Mouse (Mus musculus) neural tube, embryonic 14.5 days (tissue): Measurements from ENCODE around the gene Ccdc50. TPM values are rescaled to one million over a fixed set of nuclear protein-coding genes. Genes with fewer than 3 reads are reported as not detected.

Source experiments
- ATAC-seq: fragments of 200-750 bp; cut with Nextera tagmentation; 2 replicates; pipeline ENCODE4 v1.8.0; 2017; ENCODE audit warnings: low read depth, mild to moderate bottlenecking, moderate TSS enrichment, moderate library complexity
- H3K27ac ChIP-seq: fragments of 300-500 bp; sonication (generic); 2 replicates; pipeline ENCODE4 v1.5.1; 2014; ENCODE audit warnings: low read depth, mild to moderate bottlenecking, control low read depth, low read length, moderate library complexity, mixed read lengths
- H3K27me3 ChIP-seq: fragments of 300-500 bp; sonication (generic); 2 replicates; pipeline ENCODE4 v1.6.1; 2014; ENCODE audit warnings: low read length; ENCODE audit not compliant: control insufficient read depth, insufficient read depth
- H3K36me3 ChIP-seq: fragments of 300-500 bp; sonication (generic); 2 replicates; pipeline ENCODE4 v1.6.1; 2014; ENCODE audit warnings: low read length, mixed read lengths; ENCODE audit not compliant: control insufficient read depth, insufficient read depth
- H3K4me1 ChIP-seq: fragments of 300-500 bp; sonication (generic); 2 replicates; pipeline ENCODE4 v1.6.1; 2014; ENCODE audit warnings: low read length; ENCODE audit not compliant: control insufficient read depth, insufficient read depth
- H3K4me2 ChIP-seq: fragments of 300-500 bp; sonication (generic); 2 replicates; pipeline ENCODE4 v1.6.1; 2014; ENCODE audit warnings: mild to moderate bottlenecking, low read depth, low read length, control low read depth
- H3K4me3 ChIP-seq: fragments of 300-500 bp; sonication (generic); 2 replicates; pipeline ENCODE4 v1.5.1; 2014; ENCODE audit warnings: low read depth, low read length, control low read depth, mixed read lengths
- H3K9ac ChIP-seq: fragments of 300-500 bp; sonication (generic); replicated peaks from 2 replicates; pipeline ENCODE4 v1.6.1; 2014; ENCODE audit warnings: low read depth, mild to moderate bottlenecking, control low read depth, low read length, mixed read lengths
- H3K9me3 ChIP-seq: fragments of 300-500 bp; sonication (generic); 2 replicates; pipeline ENCODE4 v1.6.1; 2016; ENCODE audit warnings: low read length; ENCODE audit not compliant: control insufficient read depth
- WGBS: fragments of 180-500 bp; shearing (Covaris S2); extraction: QIAGEN DNeasy Blood & Tissue Kit; methylation state at CpG from one replicate; pipeline ENCODE4 v1.1.7; 2014; 5-methylcytosine and 5-hydroxymethylcytosine counted together
- polyA plus RNA-seq: library from polyadenylated mRNA; unstranded; fragments of >200 nt; fragmentation: Nextera tagmentation; extraction: Ambion mirVana; gene quantifications from 2 replicates; pipeline ENCODE4 v1.2.1, GENCODE M21; 2014

Gene Ccdc50
- polyA plus RNA-seq, 1 experiment from 2014 or later = 79.6 TPM

DNA sequence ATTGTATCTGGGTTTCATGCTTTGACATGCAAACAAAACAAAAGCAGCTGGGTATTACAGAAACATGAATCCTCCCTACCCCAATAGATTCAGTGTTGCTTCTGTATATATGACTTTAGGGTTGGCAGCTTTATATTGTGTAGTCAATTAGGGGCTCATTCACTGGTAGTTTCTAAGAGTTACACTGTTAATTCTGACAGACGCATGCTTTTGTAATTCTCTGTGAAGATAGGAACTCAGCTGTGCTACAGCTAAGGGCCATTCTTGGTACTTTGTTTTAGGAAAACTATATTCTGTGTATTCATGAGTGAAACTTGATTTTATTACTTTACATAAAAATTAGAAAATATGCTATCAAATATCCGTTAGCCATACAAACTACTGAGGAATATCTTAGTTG, 65.2 kb downstream of the Ccdc50 start:
- no peak overlapping the region for H3K27ac ChIP-seq
- ATAC-seq = no peak
- H3K27me3 ChIP-seq = no peaks in the 10 kb centered on the region
- no peak overlapping the region for H3K9ac ChIP-seq
- WGBS = 59% methylated on average over 2 of the region's 2 CpGs
- H3K4me2 ChIP-seq = no peak overlapping the region
- no peak overlapping the region for H3K4me3 ChIP-seq
- no peaks in the 10 kb centered on the region for H3K9me3 ChIP-seq
- no peaks in the 10 kb centered on the region for H3K4me1 ChIP-seq
- 0 out of 2 replicates have a peak, but pooled peaks cover 3% of the 10 kb centered on the region for H3K36me3 ChIP-seq

DNA sequence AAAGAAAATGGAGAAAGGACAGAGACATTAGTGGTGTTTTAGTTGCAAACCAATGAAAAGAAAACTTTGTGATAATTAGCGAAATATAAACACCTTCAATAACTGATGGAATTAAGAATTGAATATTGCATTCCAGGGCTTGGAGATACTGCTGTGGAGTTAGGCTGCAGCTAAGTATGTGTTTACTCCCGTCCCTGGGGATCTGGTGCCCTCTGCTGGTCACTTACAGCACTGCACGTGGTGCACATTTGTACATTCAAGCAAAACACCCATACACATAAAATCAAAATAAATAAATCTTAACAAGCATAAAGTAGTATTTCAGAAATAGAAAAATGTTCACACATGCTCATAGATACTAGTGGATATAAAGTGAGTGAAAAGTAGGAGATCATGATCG, 68.6 kb downstream of the Ccdc50 start:
- Histone ChIP-seq H3K4me1 (no peaks in the 10 kb centered on the region), H3K4me2 (no peak overlapping the region), H3K9me3 (no peaks in the 10 kb centered on the region), H3K9ac (no peak overlapping the region), H3K4me3 (no peak overlapping the region), H3K36me3 (no peaks in the 10 kb centered on the region), H3K27ac (no peak overlapping the region), H3K27me3 (no peaks in the 10 kb centered on the region)
- peak; percentile 84; the same call in 1 of the 2 replicates for ATAC-seq
- 19% methylated on average over 4 of the region's 4 CpGs for WGBS

GRCm38 (mm10) chr16:27468731-27469130, 80.1 kb downstream of the Ccdc50 start:
- H3K36me3 ChIP-seq = no peaks in the 10 kb centered on the region
- H3K4me2 ChIP-seq = no peak overlapping the region
- H3K27ac ChIP-seq = no peak overlapping the region
- 28% methylated on average over 5 of the region's 5 CpGs for WGBS
- no peaks in the 10 kb centered on the region for H3K4me1 ChIP-seq
- H3K4me3 ChIP-seq = no peak overlapping the region
- peak; percentile 76 for ATAC-seq
- H3K9ac ChIP-seq = no peak overlapping the region
- no peaks in the 10 kb centered on the region for H3K9me3 ChIP-seq
- no peaks in the 10 kb centered on the region for H3K27me3 ChIP-seq

DNA sequence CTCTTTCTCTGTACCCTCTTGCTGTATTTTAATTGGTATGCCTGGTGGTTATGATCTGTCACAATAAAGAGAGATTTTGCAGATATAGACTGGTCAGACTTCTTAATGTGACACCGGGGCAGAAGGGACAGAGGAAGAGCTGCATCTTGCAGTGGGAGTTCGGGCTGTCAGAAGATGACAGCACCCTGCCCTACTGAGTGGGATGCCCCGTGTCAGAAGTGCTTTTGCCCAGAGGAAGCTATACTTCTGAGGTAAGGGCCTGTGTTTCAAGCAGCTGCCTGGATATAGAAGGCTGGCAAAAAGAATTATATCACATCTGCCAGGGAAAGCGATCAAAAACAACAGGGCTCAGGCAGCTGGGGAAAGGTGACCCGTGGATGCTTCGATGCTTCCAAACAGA, 82.7 kb downstream of the Ccdc50 start:
- Histone ChIP-seq H3K4me2 (no peak overlapping the region), H3K9me3 (no peaks in the 10 kb centered on the region), H3K36me3 (no peaks in the 10 kb centered on the region), H3K4me3 (no peak overlapping the region), H3K27me3 (no peaks in the 10 kb centered on the region), H3K4me1 (no peaks in the 10 kb centered on the region), H3K27ac (no peak overlapping the region), H3K9ac (no peak overlapping the region)
- ATAC-seq = no peak
- 80% methylated on average over 6 of the region's 6 CpGs for WGBS

DNA sequence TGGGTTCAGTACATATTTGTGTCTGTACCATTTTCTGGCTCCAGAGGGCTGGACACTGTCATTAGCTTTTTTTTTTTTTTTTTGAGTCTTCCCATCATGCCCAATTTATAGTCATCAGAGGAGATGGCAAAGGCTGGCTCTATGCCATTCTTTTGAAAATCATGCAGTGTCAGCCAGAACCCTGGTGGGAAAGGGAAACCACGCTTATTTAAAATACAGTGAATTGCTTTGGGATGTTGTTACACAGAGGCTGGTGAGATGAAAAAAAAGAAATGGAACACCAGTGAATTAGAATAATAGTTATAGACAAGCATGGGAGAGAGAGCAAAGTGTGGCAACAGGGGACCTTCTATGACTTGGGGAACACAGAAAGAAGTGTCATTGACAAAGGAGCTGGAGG, 95.2 kb downstream of the Ccdc50 start:
- no peak for ATAC-seq
- H3K27ac ChIP-seq = no peak overlapping the region
- H3K9ac ChIP-seq = no peak overlapping the region
- no peaks in the 10 kb centered on the region for H3K9me3 ChIP-seq
- no peaks in the 10 kb centered on the region for H3K27me3 ChIP-seq
- H3K4me2 ChIP-seq = no peak overlapping the region
- 48% methylated on average over 1 of the region's 1 CpGs for WGBS
- H3K4me3 ChIP-seq = no peak overlapping the region
- no peaks in the 10 kb centered on the region for H3K4me1 ChIP-seq
- H3K36me3 ChIP-seq = no peaks in the 10 kb centered on the region

Other genes with a start within 250 kb of the Ccdc50 start
- gene Ostn, start 81.4 kb upstream of the Ccdc50 start, polyA plus RNA-seq = not detected in 2 replicates
- gene Uts2b, start 18.6 kb upstream of the Ccdc50 start, polyA plus RNA-seq = 39.5 and 40.7 TPM in 2 replicates